Mouse (Mus musculus) thymus, adult 2 months (tissue): ENCODE data around the gene Eif4h.

Experiments
- CTCF ChIP-seq: fragments of 200-500 bp; IDR thresholded peaks from 2 replicates; pipeline ENCODE4 v1.5.1; 2012; ENCODE audit warnings: mild to moderate bottlenecking, control low read depth, low read length, moderate library complexity, borderline replicate concordance; ENCODE audit not compliant: control insufficient read depth, poor library complexity, insufficient read depth; ENCODE audit errors: extremely low read depth
- POLR2A ChIP-seq: fragments of 200-500 bp; IDR thresholded peaks from 2 replicates; pipeline ENCODE4 v1.6.1; 2012; ENCODE audit warnings: mild to moderate bottlenecking, low read length, control low read depth, moderate library complexity; ENCODE audit not compliant: control insufficient read depth, poor library complexity, insufficient read depth; ENCODE audit errors: extremely low read depth

- TF ChIP-seq POLR2A (no peak), CTCF (no peak)
Observed at GRCm38 (mm10) chr5:134683813-134684212, 44.5 kb upstream of the Eif4h start.
